Mouse (Mus musculus) heart, postnatal 14 days (tissue): ENCODE data around the gene Nfatc2ip. TPM values are rescaled to one million over a fixed set of nuclear protein-coding genes. Genes with fewer than 3 reads are reported as not detected.

Experiments
- DNase-seq, 2 experiments: peaks; one replicate each; pipeline ENCODE4 v3.0.0; 2021 to 2022
- intact Hi-C: fragments of 180-260 bp; cut with DNase I; formaldehyde crosslinking; loops from one replicate; pipeline ENCODE4 v1.15.1; 2025
- long read RNA-seq, 2 experiments: library from polyadenylated mRNA; stranded (forward); transcript quantifications; one replicate each; pipeline ENCODE4 v2.0.0; 2021
- total RNA-seq, 2 experiments: library from RNA; stranded (reverse); gene quantifications; 2 replicates each; pipeline ENCODE4 v1.2.3; 2021

Nfatc2ip gene
- total RNA-seq = 1 to 10 TPM; 5.4 to 7.1 TPM
- long read RNA-seq, experiment 1, partial matches to known transcripts = 1 of 2 reads
- long read RNA-seq, experiment 1, other reads (novel, unspliced or antisense) = 1 of 2 reads
- long read RNA-seq, experiment 2, partial matches to known transcripts = 0 of 2 reads
- long read RNA-seq, experiment 2, other reads (novel, unspliced or antisense) = 2 of 2 reads

DNA sequence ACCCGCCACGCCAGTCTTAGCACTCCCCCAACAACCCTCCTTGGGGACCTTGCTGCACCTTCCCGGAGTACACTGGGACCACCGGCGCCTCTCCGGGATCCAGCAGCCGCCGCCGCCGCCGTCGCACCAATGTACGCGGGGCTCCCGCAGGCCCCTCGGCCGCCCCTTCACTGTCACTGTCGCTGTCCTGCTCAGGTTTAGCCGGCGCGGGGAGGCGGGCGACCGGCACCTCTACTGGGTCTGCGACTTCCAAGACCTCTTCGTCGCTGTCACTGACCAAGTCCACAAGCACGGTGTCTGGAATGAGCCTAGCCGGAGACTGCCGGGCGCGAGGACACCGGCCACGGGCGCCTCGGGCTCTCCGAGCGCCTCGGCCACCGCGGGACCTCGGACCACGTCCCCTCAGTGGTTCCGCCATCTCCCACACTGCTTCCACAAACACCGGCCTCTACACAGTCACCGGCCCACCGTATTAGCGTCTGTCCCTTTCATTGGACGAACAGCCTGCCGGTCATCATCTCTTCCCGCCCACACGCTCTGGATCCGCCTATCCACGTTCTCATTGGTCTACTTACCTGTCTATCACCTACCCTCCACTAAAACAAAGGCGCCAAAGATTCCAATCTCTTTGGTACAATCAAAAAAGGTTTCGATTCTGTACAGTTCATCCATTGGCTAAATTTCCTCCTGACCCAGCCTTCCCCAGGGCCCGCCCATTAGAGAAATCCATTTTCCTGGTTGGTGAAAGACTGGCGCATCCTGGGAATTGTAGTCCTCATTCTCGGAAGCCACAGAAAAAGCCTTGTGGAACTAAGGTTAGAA lies at the start of gene Nfatc2ip:
Gene Nfatc2ip (minus strand): TSS at position 440 of the 822 bp plus-strand sequence.
- DNase-seq = peak; percentile 93 to 95
- intact Hi-C loops = loop anchor here (5.0 kb wide), 1 partner anchor 71 kb away; no protein-coding TSS in a partner anchor

DNA sequence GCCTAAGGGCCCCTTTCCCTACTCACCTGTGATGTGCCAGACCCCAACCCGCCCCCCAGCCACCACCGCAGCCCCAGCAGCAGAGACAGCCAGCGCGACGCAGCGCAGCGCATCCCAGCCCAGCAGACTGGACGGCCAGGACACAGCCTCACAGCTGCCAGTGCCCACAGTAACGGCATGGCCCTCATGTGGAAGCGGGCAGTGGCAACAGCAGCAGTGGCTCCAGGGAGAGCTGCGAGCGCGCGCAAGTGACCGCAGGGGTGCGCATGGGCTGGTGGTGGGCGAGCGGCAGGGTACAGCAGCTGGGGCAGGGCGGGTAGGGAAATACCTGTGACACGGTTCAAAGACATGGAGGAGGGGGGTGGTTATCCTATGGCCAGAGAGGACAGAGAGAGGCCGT lies 49.7 kb upstream of the Nfatc2ip start:
- DNase-seq = no peak
- intact Hi-C loops = no loop called here

DNA sequence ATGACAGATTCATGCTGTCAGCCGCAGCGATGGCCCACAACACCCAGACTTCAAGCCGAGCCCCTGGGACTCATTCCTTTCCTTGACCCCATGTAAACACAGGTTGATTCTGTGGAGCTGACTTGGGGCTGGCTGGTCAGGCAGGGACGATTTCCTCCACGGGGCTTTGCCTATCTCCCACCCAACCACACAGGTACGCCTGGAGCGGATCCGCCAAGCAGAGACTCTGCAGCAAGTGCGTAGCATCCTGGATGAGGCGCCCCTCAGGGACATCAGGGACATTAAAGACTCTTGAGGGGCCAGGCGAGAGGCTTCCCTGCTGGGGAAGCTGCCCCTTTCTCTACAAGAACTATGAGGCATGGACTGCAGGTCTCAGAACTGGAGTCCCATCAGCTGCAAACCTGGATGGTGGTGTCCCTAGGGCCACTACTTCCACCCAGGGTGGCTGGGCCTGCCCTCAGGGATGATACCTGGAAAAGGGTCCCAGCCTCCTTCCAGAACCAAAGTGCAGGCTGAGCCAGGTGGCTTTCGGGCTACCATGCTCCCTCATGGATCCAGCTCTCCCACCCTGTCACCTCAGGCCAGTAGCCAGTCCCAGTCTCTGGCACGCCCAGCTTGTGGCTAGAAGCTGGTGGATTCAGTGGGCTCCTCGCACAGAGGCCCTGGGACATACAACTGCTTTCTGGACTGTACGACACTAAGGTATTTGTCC lies 48.7 kb upstream of the Nfatc2ip start:
- no peak for DNase-seq
- intact Hi-C loops = no loop called here

DNA sequence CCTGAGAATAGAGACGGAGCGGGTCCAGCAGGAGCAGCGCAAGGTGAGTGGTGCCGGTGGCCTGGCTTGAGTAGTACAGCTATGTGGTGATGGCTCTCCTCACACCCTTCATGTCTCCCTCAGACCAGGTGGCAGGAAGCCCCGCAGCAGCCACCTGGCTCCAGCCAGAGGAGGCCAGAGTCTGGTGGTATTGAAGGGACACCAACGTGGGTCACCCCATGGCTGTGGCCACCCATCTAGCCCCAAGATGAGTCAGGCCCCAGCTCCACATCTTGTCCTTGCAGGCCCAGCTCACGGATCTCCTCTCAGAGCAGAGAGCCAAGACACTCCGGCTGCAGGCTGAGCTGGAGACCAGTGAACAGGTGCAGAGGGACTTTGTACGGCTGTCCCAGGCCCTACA lies 48.0 kb upstream of the Nfatc2ip start:
- intact Hi-C loops = no loop called here
- DNase-seq = no peak

DNA sequence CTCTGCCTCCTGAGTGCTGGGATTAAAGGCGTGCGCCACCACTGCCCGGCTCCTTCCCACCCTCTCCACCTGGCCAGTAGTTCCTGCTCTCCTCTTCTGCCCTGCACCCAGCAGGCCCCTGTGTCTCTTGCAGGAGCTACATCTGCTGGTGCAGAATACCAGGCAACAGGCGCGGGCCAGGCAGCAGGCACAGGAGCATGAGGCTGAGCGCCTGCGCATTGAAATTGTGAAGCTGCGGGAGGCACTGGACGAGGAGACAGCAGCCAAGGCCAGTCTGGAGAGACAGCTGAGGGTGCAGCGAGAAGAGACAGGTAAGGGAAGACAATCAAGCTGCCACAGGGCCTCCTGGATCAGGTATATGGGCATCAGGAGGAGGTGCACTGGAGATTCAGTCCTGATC lies 47.5 kb upstream of the Nfatc2ip start:
- no peak for DNase-seq
- intact Hi-C loops = no loop called here

DNA sequence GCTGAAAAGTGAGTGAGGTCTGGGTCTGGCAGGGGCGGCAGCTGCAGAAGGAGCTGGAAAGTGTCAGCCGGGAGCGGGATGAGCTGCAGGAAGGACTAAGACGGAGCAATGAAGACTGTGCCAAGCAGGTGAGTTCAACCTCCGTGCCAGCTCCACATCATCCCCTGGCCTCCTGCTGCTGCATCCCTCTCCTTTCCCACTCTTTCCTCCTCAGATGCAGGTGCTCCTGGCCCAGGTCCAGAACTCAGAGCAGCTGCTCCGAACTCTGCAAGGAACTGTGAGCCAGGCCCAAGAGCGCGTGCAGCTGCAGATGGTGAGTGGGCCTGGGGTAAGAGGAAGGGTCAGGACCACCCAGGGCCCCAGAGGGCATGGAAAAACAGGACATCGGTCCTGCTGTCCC lies 43.6 kb upstream of the Nfatc2ip start:
- intact Hi-C loops = no loop called here
- no peak for DNase-seq

DNA sequence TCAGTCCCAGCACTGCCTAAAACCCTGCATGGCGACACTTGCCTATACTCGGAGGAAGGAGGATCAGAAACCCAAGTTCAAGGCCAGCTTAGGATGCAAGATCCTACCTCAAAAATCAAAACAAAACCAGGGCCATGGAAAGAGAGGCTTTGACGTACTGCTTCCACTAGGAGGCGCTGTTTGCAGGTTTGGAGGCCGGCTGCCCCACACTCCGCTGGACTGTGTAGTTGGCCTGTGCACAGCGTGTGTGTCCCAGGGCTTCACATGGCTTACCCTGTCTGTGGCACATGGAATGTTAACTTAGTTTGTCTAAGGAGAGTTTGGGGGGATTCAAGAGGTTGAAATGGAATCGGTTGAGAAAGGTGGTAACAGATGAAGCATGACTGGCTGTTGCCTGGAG lies 40.3 kb upstream of the Nfatc2ip start:
- DNase-seq = peak; percentile 67 to 83
- intact Hi-C loops = loop anchor here (5.0 kb wide), 1 partner anchor 35 kb away; no protein-coding TSS in a partner anchor

DNA sequence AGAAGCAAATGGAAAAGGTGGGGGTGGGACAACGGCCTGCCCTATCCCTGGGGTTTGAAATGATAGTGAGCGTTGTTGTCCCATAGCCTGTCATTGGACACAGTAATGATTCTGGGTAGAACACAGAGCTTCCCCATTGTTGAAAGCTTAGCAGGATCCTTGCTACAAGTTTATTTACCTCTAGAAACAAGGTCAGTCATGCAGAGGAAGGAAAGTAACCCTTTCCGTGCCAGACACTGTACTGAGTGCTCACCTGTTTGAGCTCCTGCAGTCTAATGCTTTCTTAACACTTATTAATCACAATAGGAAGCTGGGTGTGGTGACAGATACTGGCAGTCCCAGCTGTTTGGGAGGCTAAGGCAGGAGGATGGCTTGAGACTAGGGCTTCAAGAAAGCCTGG lies 39.3 kb upstream of the Nfatc2ip start:
- DNase-seq = no peak
- intact Hi-C loops = loop anchor here (5.0 kb wide), 1 partner anchor 36 kb away; no protein-coding TSS in a partner anchor

DNA sequence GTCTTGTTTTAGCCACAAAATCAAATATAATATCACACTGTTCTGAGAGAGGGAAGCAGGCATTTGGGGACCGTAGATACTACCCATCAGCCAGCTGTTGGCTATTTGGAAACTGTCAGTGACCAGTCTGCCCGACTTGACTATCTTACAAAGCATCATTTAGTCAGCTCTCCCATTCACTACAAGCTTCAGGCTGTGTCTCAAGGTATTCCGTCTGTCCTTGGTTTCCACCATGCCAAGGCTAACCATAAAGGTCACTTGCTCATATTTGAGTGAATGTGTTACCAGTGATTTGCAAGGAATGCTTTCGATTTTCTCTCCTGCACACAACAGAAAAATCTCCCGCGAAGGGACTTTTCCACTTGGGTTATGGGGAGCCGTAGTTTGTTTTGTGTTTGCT lies 38.2 kb upstream of the Nfatc2ip start:
- no peak for DNase-seq
- intact Hi-C loops = loop anchor here (5.0 kb wide), 1 partner anchor 38 kb away; no protein-coding TSS in a partner anchor

DNA sequence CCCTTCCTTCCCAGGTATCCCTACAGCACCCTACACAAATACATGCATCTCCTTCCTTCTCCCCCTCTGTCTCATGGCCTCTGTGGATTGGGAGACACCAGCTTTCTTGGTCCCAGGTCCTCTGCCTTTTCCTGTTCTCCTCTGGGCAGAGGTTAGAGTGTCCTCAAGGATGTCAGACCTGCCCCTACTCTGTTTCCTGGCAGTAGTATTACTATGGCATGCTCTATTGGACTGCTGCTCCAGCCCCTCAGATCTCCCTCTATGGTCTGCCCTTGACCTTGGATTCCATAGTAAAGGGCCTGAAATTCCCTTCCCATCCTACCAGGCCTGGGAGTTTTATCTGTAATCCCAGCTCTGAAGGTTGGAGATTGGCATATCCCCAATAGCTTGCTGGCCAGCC lies 33.6 kb upstream of the Nfatc2ip start:
- no peak for DNase-seq
- intact Hi-C loops = no loop called here

DNA sequence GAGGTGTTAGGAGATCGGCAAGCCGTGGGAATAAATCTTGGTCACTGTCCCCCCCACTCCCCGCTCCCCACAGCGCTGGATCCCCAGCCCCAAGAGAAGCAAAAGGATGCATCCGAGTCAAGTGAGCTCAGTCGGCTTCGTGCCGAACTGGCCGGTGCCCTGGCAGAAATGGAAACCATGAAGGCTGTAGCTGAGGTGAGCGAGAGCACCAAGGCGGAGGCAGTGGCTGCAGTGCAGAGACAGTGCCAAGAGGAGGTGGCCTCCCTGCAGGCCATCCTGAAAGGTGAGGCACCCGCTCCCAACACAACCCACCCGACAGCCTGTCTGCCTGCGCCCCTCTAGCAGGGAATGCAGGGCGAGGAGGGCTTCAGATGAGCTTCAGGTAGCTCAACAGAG lies 33.0 kb upstream of the Nfatc2ip start:
- intact Hi-C loops = loop anchor here (2.0 kb wide), 1 partner anchor 31 kb away; no protein-coding TSS in a partner anchor
- DNase-seq = no peak

DNA sequence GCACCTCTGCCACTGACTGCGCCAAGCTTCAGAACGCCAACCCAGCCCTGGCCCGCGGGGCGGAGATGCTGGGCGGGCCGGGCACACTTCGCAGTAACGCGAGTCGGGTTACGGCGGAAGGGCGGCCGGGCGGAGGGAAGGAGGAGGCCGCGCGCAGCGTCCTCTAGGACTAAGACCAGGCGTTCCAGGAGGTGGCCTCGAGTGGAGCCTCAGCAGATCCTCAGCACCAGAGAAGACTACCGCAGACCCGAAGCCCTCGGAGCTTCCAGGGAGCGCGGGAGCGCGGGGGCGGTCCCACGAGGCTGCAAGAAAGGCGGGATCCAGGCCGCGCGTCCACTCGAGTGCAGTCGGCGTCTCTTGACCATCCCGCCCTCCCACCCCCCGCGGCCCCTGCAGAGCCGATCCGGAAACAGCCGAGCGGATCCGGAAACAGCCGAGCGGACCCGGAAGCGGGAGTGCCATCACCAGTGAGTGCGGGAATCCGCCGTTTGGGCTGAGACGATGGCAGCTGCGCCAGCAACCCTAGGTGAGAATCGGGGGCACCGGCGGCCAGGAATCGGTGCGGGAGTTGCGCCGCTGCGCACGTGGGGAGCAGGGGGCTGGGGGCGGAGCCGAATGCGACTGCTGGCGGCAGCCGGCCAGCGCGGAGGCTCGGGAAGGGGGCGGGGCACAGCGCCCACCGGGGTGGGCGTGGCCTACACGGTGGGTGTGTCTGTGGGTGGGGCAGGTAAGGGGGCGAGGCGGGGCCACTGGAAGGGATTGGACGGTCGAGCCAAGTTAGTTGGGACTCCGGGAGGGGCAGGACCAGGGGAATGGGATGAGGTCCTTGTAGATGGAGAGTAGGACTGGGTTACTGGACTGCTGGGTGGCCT lies 32.3 kb upstream of the Nfatc2ip start, which contains the start of gene Rabep2:
Gene Rabep2 (plus strand): TSS at position 129 of the 872 bp plus-strand sequence.
- DNase-seq = peak; percentile 97 to 98
- intact Hi-C loops = loop anchor here (2.0 kb wide), 1 partner anchor 30 kb away; no protein-coding TSS in a partner anchor

DNA sequence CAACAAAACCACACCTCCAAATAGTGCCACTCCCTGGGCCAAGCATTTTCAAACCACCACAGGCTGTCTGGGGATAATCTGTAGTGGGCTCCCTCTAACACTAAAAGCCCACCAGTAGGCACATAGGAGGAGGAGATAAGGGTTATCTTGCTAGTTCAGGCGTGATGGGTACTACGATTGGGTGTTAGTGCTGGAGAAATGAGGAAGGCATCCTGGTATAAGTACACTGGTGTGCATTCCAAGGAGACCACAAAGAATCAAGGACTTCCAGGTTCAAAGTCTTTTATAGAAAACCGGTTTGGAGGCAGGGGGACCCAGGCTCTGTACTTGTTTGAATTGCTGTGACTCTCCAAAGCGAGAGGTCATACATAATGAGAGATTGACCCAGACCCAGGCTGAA lies 31.6 kb upstream of the Nfatc2ip start:
- intact Hi-C loops = loop anchor here (2.0 kb wide), 1 partner anchor 29 kb away; no protein-coding TSS in a partner anchor

DNA sequence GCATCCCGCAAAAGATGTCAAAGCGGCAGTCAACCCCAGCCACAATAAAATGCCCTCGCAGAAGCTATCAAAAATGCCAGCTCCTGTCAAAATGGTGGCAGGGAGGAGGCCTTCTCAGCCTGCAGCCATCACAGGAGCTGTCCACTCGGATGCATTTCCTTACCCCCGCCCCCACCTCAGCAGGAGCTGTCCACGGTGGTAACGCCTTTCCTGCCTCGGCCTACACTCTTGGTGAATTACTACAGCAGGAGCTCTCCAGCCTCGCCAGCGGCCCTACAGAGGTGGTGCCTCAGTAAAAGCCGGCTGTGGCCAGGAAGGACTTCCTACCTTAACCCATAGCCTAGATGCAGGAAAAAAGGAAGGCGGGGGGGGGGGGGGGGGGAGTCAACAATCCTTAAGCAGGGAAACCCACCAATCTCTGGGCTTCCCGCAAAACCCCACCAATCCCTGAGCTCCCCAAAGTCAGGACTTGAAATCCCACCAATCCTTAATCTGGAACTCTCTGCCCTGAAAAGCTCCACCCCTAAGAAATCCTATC lies 30.9 kb upstream of the Nfatc2ip start:
- DNase-seq = no peak
- intact Hi-C loops = no loop called here

More for the DNA sequence above, 31.6 kb upstream of the Nfatc2ip start:
- DNase-seq = no peak

DNA sequence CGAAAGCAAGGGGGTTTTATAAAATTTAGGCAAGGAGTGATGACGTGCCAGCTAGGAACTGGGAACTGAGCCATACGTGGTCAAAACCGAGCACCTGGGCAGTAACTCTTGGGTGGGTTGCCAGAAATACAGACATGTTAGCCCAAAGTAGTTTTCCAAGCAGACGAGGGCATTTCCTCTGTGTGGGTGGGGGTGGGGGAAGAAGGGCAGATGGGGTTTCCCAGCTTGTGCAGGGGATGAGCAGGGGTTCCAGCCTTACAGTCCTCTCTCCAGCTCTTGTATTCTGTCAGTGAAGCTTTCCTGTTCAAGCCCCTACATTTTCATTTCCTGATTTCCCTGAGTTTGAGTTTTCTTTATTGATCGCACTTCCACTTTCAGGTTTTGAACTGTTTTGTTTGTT lies 27.6 kb upstream of the Nfatc2ip start:
- intact Hi-C loops = no loop called here
- DNase-seq = no peak

DNA sequence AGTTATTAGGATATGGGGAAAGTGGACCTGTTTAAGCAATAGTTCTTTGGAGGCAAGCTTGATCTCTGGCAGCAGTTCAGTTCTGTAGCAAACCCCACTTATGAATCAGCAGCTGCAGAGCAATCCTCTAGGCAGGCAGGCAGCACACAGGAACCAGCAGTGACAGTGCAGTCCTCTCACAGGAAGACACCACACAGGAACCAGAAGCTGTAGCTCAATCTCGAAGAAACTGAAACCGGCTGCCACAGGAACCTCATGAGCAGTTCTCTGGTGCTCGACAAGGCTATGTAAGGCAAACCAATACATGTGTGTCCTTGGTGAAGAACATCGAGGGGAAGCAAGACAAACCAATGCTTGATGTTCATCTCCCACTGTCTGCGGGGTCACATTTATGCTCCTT lies 25.2 kb upstream of the Nfatc2ip start:
- intact Hi-C loops = no loop called here
- no peak for DNase-seq

DNA sequence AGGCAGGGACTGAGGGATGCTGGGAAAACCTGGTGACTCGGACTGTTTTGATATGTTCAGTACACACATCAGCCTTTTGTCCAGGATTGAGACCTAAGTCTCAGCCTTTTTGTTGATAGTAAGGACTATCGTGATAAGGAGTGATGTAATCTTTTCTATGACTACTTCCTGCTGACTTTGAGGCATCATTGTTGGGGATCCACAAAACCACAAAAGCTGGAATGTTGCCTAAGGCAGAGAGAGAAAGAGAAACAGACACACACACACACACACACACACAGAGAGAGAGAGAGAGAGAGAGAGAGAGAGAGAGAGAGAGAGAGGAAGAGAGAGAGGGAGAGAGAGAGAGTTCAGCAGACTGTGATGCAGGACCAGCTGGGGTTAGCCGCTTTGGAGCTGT lies 22.0 kb upstream of the Nfatc2ip start:
- intact Hi-C loops = no loop called here
- no peak for DNase-seq

DNA sequence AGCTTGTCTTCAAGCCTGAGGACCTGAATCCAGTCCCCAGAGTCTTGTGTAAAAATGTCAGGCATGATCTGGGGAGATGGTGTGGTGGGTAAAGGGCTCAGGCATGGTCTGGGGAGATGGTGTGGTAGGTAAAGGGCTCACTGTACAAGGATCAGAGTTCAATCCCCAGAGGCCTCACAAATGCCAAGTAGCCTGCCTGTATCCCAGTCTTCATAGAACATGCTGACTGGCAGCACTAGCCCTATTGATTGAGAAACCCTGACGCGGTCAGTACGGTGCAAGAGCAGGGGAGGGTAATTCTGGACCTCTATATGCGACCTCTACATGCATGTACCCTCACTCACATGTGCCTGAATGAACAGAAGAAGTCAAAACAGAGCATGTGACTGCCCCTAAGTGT lies 21.1 kb upstream of the Nfatc2ip start:
- no peak for DNase-seq
- intact Hi-C loops = no loop called here

DNA sequence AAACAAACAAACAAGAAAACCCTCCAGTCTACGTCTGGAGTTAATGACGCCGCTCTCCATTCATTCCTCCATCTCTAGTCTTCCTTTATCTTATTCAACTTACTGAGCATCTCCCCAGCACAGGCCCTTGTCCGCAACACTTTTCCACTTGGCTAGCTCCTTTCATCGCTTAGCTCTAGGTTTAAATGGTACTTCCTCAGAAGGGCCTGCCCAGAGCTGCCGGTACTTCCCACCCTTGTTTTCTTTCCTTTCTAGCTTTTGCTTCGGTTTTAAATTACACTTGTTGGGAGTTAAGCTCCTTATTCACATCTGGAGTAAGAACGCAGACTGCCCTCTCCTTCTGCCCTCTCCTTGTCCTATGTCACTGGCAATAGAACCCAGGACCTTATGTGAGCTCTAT lies 20.5 kb upstream of the Nfatc2ip start:
- intact Hi-C loops = no loop called here

DNA sequence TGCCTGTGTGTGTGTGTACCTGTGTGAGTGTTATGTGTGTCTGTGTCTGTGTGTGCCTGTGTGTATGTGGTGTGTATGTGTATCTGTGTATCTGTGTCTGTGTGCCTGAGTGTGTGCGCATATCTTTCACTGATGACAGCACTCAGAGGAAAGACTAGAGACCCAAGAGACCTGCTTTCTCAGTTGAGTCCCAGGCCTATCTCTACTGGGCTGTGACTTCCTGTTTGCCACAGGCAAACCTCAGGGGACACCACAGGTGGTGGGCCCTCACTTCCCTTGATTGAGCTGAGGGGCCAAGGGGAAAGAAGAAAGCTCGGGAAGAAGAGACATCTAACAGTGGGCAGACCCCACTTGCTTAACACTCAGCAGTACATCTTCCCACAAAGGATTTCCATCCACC lies 20.1 kb upstream of the Nfatc2ip start:
- intact Hi-C loops = no loop called here
- no peak for DNase-seq

More for the DNA sequence above, 20.5 kb upstream of the Nfatc2ip start:
- no peak for DNase-seq
